Mouse (Mus musculus) heart, adult 2 months (tissue): ENCODE data around the gene Ppp2r1b. TPM values are rescaled to one million over a fixed set of nuclear protein-coding genes. Genes with fewer than 3 reads are reported as not detected.

Experiments
- DNase-seq, 2 experiments: peaks; one replicate each; pipeline ENCODE4 v3.0.0; 2021
- H3K27ac ChIP-seq: fragments of 200-600 bp; 2 replicates; pipeline ENCODE4 v1.8.1; 2022
- H3K27me3 ChIP-seq: fragments of 200-500 bp; 2 replicates; pipeline ENCODE4 v1.6.1; 2012; ENCODE audit warnings: mild to moderate bottlenecking, low read length, inconsistent platforms, mixed read lengths; ENCODE audit not compliant: control insufficient read depth, insufficient read depth
- H3K36me3 ChIP-seq: fragments of 200-500 bp; 2 replicates; pipeline ENCODE4 v1.6.1; 2012; ENCODE audit warnings: low read length, inconsistent platforms; ENCODE audit not compliant: control insufficient read depth, insufficient read depth
- H3K4me1 ChIP-seq: fragments of 200-500 bp; 2 replicates; pipeline ENCODE4 v1.6.1; 2011; ENCODE audit warnings: low read length; ENCODE audit not compliant: control insufficient read depth, insufficient read depth
- H3K4me3 ChIP-seq: fragments of 200-600 bp; 2 replicates; pipeline ENCODE4 v1.8.1; 2022
- H3K79me2 ChIP-seq: fragments of 200-500 bp; replicated peaks from 2 replicates; pipeline ENCODE4 v1.6.1; 2012; ENCODE audit warnings: mild to moderate bottlenecking, inconsistent platforms, low read length, moderate library complexity, mixed read lengths; ENCODE audit not compliant: control insufficient read depth, insufficient read depth
- H3K9ac ChIP-seq: fragments of 200-500 bp; 2 replicates; pipeline ENCODE4 v1.6.1; 2012; ENCODE audit warnings: low read depth, mild to moderate bottlenecking, control low read depth, inconsistent platforms, low read length, mixed read lengths
- CTCF ChIP-seq: fragments of 200-600 bp; IDR thresholded peaks from 2 replicates; pipeline ENCODE4 v1.8.1; 2022; ENCODE audit warnings: antibody characterized with exemption, mild to moderate bottlenecking, moderate library complexity
- EP300 ChIP-seq: fragments of 200-500 bp; IDR thresholded peaks from 2 replicates; pipeline ENCODE4 v1.6.1; 2011; ENCODE audit warnings: low read depth, low read length, control low read depth; ENCODE audit not compliant: insufficient read depth
- POLR2A ChIP-seq: fragments of 200-500 bp; IDR thresholded peaks from 2 replicates; pipeline ENCODE4 v1.6.1; 2011; ENCODE audit warnings: mild to moderate bottlenecking, low read depth, low read length, control low read depth; ENCODE audit not compliant: insufficient read depth
- WGBS: fragments of 180-500 bp; shearing (Covaris S2); methylation state at CpG from one replicate; pipeline ENCODE4 v1.1.7; 2018; 5-methylcytosine and 5-hydroxymethylcytosine counted together
- intact Hi-C: fragments of 180-260 bp; cut with DNase I; formaldehyde crosslinking; loops from one replicate; pipeline ENCODE4 v1.15.1; 2025
- polyA plus RNA-seq: library from polyadenylated mRNA; depleted of rRNA; stranded (reverse); fragments of >200 nt; gene quantifications from 2 replicates; pipeline ENCODE4 v1.2.3, GENCODE M21; 2012
- total RNA-seq, 2 experiments: library from RNA; stranded (reverse); gene quantifications; 2 replicates each; pipeline ENCODE4 v1.2.3; 2021

Ppp2r1b gene
- total and polyA plus RNA-seq, 3 experiments = 5.4 to 10.8 (median 10.3) TPM

DNA sequence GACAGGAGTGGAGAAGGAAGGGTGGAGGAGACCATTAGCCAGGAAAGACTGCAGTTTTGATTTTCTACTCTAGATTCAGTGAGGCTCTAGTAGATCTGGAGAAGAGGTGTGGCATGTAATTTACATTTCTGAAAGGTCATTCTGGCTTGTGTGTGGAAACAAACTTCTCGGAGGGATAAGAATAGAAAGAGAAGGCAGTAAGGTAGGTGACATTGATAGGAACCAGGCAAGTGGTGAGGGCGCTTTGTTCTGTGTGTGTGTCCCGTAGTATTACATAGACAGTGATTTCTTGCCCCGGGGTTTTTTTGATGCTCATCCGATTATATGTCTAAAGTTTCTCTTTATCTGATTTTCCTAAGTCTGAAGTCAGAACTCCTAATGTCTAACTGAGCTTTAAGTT, 19.8 kb downstream of the Ppp2r1b start:
- no peak for DNase-seq
- intact Hi-C loops = loop anchor here (5.0 kb wide), 1 partner anchor 37 kb away; no protein-coding TSS in a partner anchor
- Histone ChIP-seq H3K36me3 (peaks cover 5% of the 10 kb centered on the region), H3K27me3 (no peaks in the 10 kb centered on the region), H3K4me1 (peaks cover 1% of the 10 kb centered on the region; the same call in 1 of the 2 replicates), H3K79me2 (no peaks in the 10 kb centered on the region), H3K9ac (no peak overlapping the region), H3K4me3 (no peak overlapping the region), H3K27ac (peak overlapping the region; percentile 63)
- TF ChIP-seq CTCF (no peak), POLR2A (no peak), EP300 (no peak)
- WGBS = 63% methylated on average over 5 of the region's 5 CpGs

DNA sequence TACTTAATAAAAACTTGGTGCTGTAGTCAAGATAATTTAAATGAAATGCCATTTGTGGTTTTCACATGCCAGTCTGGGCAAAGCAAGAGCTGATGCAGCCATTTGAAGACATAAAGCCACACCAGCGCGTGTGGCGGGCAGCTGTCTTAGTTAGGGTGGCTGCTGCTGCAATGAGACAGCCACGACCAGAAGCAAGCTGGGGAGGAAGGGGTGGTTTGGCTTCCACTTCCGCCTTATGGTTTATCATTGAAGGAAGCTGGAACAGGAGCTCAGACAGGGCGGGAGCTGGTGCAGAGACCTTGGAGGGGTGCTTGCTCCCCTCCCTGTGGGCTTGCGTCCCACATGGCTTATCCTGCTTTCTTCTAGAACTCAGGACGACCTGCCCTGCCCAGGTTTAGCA, 20.7 kb downstream of the Ppp2r1b start:
- DNase-seq = no peak
- peaks cover 1% of the 10 kb centered on the region; the same call in 1 of the 2 replicates for H3K4me1 ChIP-seq
- H3K36me3 ChIP-seq = peaks cover 5% of the 10 kb centered on the region
- no peaks in the 10 kb centered on the region for H3K27me3 ChIP-seq
- H3K27ac ChIP-seq = peak overlapping the region; percentile 63; the same call in 1 of the 2 replicates
- TF ChIP-seq EP300 (no peak), POLR2A (no peak)
- no peak overlapping the region for H3K9ac ChIP-seq
- intact Hi-C loops = loop anchor here (5.0 kb wide), 1 partner anchor 36 kb away; no protein-coding TSS in a partner anchor
- WGBS = 47% methylated on average over 8 of the region's 8 CpGs
- no peaks in the 10 kb centered on the region for H3K79me2 ChIP-seq
- H3K4me3 ChIP-seq = no peak overlapping the region

- TF ChIP-seq EP300 = no peak
- TF ChIP-seq CTCF = no peak
- no peak for TF ChIP-seq POLR2A
- H3K79me2 ChIP-seq = no peaks in the 10 kb centered on the region
- H3K36me3 ChIP-seq = peaks cover 5% of the 10 kb centered on the region
- DNase-seq = no peak
- WGBS = 92% methylated on average over 6 of the region's 6 CpGs
- H3K27ac ChIP-seq = no peak overlapping the region
- intact Hi-C loops = loop anchor here (5.0 kb wide), 1 partner anchor 35 kb away; no protein-coding TSS in a partner anchor
- H3K27me3 ChIP-seq = no peaks in the 10 kb centered on the region
- no peak overlapping the region for H3K4me3 ChIP-seq
- peaks cover 1% of the 10 kb centered on the region; the same call in 1 of the 2 replicates for H3K4me1 ChIP-seq
- H3K9ac ChIP-seq = no peak overlapping the region
These were observed 21.9 kb downstream of the Ppp2r1b start for GRCm38 (mm10) chr9:50867015-50867414.

GRCm38 (mm10) chr9:50868182-50868581, 23.1 kb downstream of the Ppp2r1b start:
- no peak for DNase-seq
- Histone ChIP-seq H3K27ac (no peak overlapping the region), H3K79me2 (no peaks in the 10 kb centered on the region), H3K36me3 (peaks cover 5% of the 10 kb centered on the region), H3K27me3 (no peaks in the 10 kb centered on the region), H3K9ac (no peak overlapping the region), H3K4me3 (no peak overlapping the region), H3K4me1 (peaks cover 1% of the 10 kb centered on the region; the same call in 1 of the 2 replicates)
- intact Hi-C loops = loop anchor here (5.0 kb wide), 1 partner anchor 34 kb away; no protein-coding TSS in a partner anchor
- 77% methylated on average over 2 of the region's 2 CpGs for WGBS
- TF ChIP-seq CTCF = no peak
- no peak for TF ChIP-seq EP300
- TF ChIP-seq POLR2A = no peak

GRCm38 (mm10) chr9:50873210-50873609, 28.1 kb downstream of the Ppp2r1b start:
- H3K36me3 ChIP-seq = no peaks in the 10 kb centered on the region; the same call in 1 of the 2 replicates
- H3K27me3 ChIP-seq = no peaks in the 10 kb centered on the region
- H3K4me3 ChIP-seq = no peak overlapping the region
- no peak for DNase-seq
- H3K9ac ChIP-seq = no peak overlapping the region
- 90% methylated on average over 9 of the region's 9 CpGs for WGBS
- H3K4me1 ChIP-seq = no peaks in the 10 kb centered on the region
- H3K79me2 ChIP-seq = no peaks in the 10 kb centered on the region
- intact Hi-C loops = no loop called here
- TF ChIP-seq CTCF = no peak
- no peak for TF ChIP-seq EP300
- TF ChIP-seq POLR2A = no peak
- H3K27ac ChIP-seq = no peak overlapping the region

DNA sequence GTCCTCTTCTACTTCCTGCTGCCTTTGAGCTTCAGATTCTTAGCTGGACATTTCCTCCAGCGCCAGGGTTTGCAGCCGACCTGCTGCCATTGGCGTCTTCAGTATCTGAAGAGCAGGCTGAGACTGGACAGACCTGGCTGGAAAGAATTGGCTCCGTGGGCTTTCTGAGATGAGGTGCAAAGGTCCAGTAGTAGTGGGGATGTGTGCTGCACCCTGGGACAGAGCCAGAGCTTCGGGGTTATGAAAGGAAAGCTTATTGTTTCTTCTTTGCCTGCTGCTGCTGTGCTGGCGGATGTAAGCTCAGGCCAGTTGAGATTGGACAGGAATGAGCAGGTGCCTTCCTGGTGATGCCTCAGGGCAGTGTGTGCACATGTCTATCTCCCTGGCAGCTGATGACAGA, 28.9 kb downstream of the Ppp2r1b start:
- no peaks in the 10 kb centered on the region; the same call in 1 of the 2 replicates for H3K36me3 ChIP-seq
- H3K79me2 ChIP-seq = no peaks in the 10 kb centered on the region
- H3K4me3 ChIP-seq = no peak overlapping the region
- no peak for DNase-seq
- no peak for TF ChIP-seq POLR2A
- TF ChIP-seq CTCF = no peak
- TF ChIP-seq EP300 = no peak
- H3K27ac ChIP-seq = no peak overlapping the region
- H3K27me3 ChIP-seq = no peaks in the 10 kb centered on the region
- intact Hi-C loops = no loop called here
- H3K4me1 ChIP-seq = no peaks in the 10 kb centered on the region
- no peak overlapping the region for H3K9ac ChIP-seq
- WGBS = 70% methylated on average over 6 of the region's 6 CpGs
